Mouse (Mus musculus): ENCODE data around the gene Gm49384.
"Not testable (repeated sequence)": the region's sequence is repeated elsewhere in the genome, so short reads cannot be mapped to it uniquely, and the experiment has no call there.

Gm49384 gene

DNA sequence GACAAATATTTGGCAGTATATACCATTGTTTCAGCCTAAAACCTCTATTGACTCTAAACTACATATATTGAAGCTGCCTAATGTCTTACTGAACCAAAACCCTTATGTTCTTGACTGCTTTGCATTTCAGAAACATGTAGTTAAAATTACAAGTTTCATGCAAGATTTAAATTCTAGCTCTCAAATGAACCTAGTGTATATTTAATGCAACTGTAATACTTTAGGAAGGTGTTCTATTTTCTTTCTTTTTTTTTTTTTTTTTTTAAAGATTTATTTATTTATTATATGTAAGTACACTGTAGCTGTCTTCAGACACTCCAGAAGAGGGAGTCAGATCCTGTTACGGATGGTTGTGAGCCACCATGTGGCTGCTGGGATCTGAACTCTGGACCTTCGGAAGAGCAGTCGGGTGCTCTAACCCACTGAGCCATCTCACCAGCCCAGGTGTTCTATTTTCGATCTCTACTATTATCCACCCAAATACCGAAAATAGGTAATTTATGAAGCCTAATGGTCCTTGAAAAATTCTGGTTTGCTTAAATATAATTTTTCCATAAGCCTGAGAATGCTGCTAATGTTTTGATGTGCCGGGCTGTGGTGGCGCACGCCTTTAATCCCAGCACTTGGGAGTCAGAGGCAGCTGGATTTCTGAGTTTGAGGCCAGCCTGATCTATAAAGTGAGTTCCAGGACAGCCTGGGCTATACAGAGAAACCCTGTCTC, 37.0 kb downstream of the Gm49384 start:
- not testable (repeated sequence) for DNase-seq

- no peak for DNase-seq
Observed at GRCm38 (mm10) chr12:69164904-69165303, 39.2 kb downstream of the Gm49384 start.

DNA sequence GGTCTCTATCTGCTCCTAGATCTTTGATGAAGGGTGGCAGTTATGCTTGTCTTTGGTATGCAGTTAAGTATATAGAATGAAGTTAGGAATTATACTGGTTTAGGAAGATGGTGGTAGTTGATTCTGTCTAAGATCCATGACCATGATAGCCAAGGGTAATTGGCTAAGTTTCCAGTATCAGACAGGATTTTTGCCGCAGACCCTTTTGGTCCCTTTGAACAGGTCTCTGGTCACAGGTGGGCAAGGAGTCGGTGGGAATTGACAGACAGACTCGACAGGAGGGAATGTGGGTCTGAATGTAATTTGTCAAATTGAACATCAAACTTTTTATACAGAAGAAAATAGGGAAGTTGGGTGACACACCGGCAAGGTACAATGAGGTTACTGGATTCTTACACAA, 40.5 kb downstream of the Gm49384 start:
- DNase-seq: not testable (repeated sequence)

GRCm38 (mm10) chr12:69160677-69161076, 43.4 kb downstream of the Gm49384 start:
- DNase-seq: peak; percentile 34

GRCm38 (mm10) chr12:69159578-69159940, 44.5 kb downstream of the Gm49384 start:
- no peak for DNase-seq

GRCm38 (mm10) chr12:69158765-69159577, 45.1 kb downstream of the Gm49384 start, which contains the start of gene Rps29:
Gene Rps29 (minus strand): TSS chr12:69159186.
- DNase-seq: peak; percentile 99

GRCm38 (mm10) chr12:69158366-69158764, 45.7 kb downstream of the Gm49384 start:
- DNase-seq: no peak

GRCm38 (mm10) chr12:69157107-69157506, 47.0 kb downstream of the Gm49384 start:
- DNase-seq: no peak

GRCm38 (mm10) chr12:69156436-69156835, 47.6 kb downstream of the Gm49384 start:
- DNase-seq: no peak

DNA sequence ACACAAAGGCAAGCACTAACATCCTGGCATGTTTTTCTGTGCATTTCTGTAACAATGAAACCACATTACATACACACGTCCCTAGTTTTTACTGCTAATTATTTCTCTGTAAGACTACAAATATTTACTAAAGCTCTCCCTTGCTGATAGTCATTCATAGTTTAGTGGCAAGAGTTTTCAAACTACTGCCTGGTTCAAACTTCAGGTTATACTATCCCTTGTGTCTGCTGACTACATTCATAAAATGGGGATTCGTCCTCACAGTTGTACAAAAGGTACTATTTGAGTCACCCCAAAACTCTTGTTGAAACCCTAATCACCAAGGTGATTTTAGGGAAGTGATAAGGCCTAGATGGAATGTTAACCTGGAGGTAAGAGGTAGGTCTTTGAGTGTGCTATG, 48.1 kb downstream of the Gm49384 start:
- no peak for DNase-seq

GRCm38 (mm10) chr12:69150049-69150448, 54.0 kb downstream of the Gm49384 start:
- no peak for DNase-seq

GRCm38 (mm10) chr12:69147166-69147735, 56.8 kb downstream of the Gm49384 start:
- DNase-seq: no peak

DNA sequence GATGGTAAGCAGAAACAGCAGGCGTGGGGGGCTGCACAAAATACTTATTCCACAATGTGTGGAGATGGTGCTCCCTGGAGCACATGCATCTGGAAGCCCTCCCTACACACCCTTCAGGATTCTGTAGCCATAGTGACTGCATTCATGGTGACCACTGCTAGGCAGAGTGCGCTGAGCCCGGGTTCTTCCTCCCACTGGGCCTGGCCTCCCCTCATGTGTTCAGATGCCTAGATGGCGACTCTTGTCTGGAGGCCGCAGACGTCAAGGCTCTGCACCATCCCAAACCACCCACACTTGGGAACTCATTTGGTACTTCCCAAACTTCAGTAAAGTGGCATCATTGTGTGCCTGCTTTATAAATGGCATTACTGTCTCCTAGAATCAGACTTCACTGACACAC, 60.6 kb downstream of the Gm49384 start:
- DNase-seq: no peak

DNA sequence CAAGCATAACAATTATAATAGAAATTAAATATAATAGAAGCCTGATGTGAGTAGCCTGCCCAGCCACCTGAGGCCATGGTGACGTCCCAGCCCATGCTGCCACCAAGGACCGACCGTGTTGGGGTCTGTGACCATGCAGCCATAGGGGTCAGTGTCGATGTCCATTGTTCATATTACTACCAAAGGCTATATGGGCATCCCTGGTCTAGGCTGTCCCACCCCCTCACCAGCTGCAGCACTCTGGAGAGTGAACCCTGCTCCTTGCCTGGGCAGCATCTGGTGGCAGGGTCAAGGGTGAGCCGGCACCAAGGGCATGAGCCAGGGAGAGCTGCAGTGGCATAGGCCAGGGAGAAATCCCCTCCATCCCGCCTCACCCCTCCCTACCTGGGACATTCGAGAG, 64.2 kb downstream of the Gm49384 start:
- DNase-seq: no peak
